Comparison of ENCODE assay signal across 21 mouse cellular contexts in genomic region chr2:20349268-20349667, GRCm38 (mm10).
DNase-seq lines count a peak whose midpoint lies in the region; ATAC-seq lines count a peak whose summit lies in the region.
"Had no signal": no experiment of that assay in that cellular context is flagged by ENCODE, and none has a peak within 500 bp of the region (broad histone marks: within the 10 kb centered on the region; RNA-seq: fewer than 3 reads in every experiment).

No protein-coding gene starts in this region.

- peak; percentile 10 for DNase-seq in forebrain, embryonic 14.5 days (ENCODE audit: low spot score)
- DNase-seq in forebrain, embryonic 10.5 days (ENCODE audit: extremely low spot score, low spot score) = no peak
- DNase-seq in kidney, adult 18-20 months = no peak
- peak; percentile 34 for DNase-seq in retina, embryonic 14.5 days (ENCODE audit: low spot score)
- no peak for DNase-seq in retina, postnatal 1 day
- DNase-seq in mesoderm, embryonic 11.5 days (ENCODE audit: low read depth, low spot score) = peak; percentile 73
- DNase-seq in layer of hippocampus, postnatal 10 days (ENCODE audit: low spot score in 2 of 2) = no peak
- DNase-seq: adrenal gland, postnatal 14 days; cerebellum, adult 2 months; cerebellum, postnatal 10 days; embryo, embryonic 11 days; forebrain, postnatal 0 days; gastrocnemius, adult 2 months; gastrocnemius, postnatal 25 days had no signal

- H3K4me1 ChIP-seq in forebrain, embryonic 14.5 days (ENCODE audit: control insufficient read depth, insufficient read depth, low read length) = no peaks in the 10 kb centered on the region
- peaks cover 6% of the 10 kb centered on the region for H3K4me1 ChIP-seq in forebrain, embryonic 10.5 days
- peaks cover 9% of the 10 kb centered on the region; the same call in 1 of the 2 replicates for H3K4me1 ChIP-seq in kidney, embryonic 16.5 days (ENCODE audit: insufficient read depth, low read length)
- H3K4me1 ChIP-seq: forebrain, embryonic 12.5 days; heart, embryonic 12.5 days had no signal

- no peak overlapping the region for H3K9ac ChIP-seq in forebrain, embryonic 14.5 days (ENCODE audit: low read length)
- H3K9ac ChIP-seq in kidney, embryonic 16.5 days (replicated peaks; ENCODE audit: low read length) = no peak overlapping the region
- H3K9ac ChIP-seq: embryonic facial prominence, embryonic 12.5 days; forebrain, embryonic 12.5 days; forebrain, postnatal 0 days; heart, embryonic 12.5 days; hindbrain, embryonic 14.5 days had no signal

- no peak overlapping the region for H3K27ac ChIP-seq in forebrain, embryonic 14.5 days (ENCODE audit: low read depth, low read length)
- no peak overlapping the region for H3K27ac ChIP-seq in forebrain, embryonic 10.5 days
- no peak overlapping the region for H3K27ac ChIP-seq in kidney, embryonic 16.5 days (ENCODE audit: low read length)
- H3K27ac ChIP-seq: embryonic facial prominence, embryonic 12.5 days; forebrain, embryonic 12.5 days; gastrocnemius, adult 2 months; hindbrain, embryonic 10.5 days; hindbrain, embryonic 14.5 days had no signal

- no peaks in the 10 kb centered on the region for H3K27me3 ChIP-seq in forebrain, embryonic 14.5 days (replicated peaks; ENCODE audit: control insufficient read depth, insufficient read depth, low read length)
- no peaks in the 10 kb centered on the region for H3K27me3 ChIP-seq in forebrain, embryonic 10.5 days (ENCODE audit: poor library complexity, severe bottlenecking)
- H3K27me3 ChIP-seq in kidney, embryonic 16.5 days (ENCODE audit: insufficient read depth, low read length) = no peaks in the 10 kb centered on the region
- H3K27me3 ChIP-seq: embryonic facial prominence, embryonic 12.5 days; forebrain, embryonic 12.5 days; heart, embryonic 12.5 days had no signal

- H3K9me3 ChIP-seq in forebrain, embryonic 14.5 days (replicated peaks; ENCODE audit: control insufficient read depth, low read length) = no peaks in the 10 kb centered on the region
- H3K9me3 ChIP-seq in forebrain, embryonic 10.5 days = no peaks in the 10 kb centered on the region
- no peaks in the 10 kb centered on the region for H3K9me3 ChIP-seq in kidney, embryonic 16.5 days (ENCODE audit: low read length)
- H3K9me3 ChIP-seq: embryonic facial prominence, embryonic 12.5 days; forebrain, embryonic 12.5 days; heart, embryonic 12.5 days; hindbrain, embryonic 10.5 days had no signal

- H3K36me3 ChIP-seq in forebrain, embryonic 14.5 days (ENCODE audit: control insufficient read depth, insufficient read depth, low read length) = no peaks in the 10 kb centered on the region
- H3K36me3 ChIP-seq in forebrain, embryonic 10.5 days (replicated peaks) = no peaks in the 10 kb centered on the region
- H3K36me3 ChIP-seq in kidney, embryonic 16.5 days (ENCODE audit: insufficient read depth, low read length) = no peaks in the 10 kb centered on the region
- H3K36me3 ChIP-seq: embryonic facial prominence, embryonic 12.5 days; forebrain, embryonic 12.5 days; heart, embryonic 12.5 days; hindbrain, embryonic 10.5 days had no signal

- H3K4me3 ChIP-seq in forebrain, embryonic 14.5 days (ENCODE audit: low read depth, low read length) = no peak overlapping the region
- H3K4me3 ChIP-seq in forebrain, embryonic 10.5 days = no peak overlapping the region
- no peak overlapping the region for H3K4me3 ChIP-seq in kidney, embryonic 16.5 days (ENCODE audit: low read length)
- H3K4me3 ChIP-seq: embryonic facial prominence, embryonic 12.5 days; forebrain, embryonic 12.5 days; gastrocnemius, adult 2 months; heart, embryonic 12.5 days; hindbrain, embryonic 10.5 days had no signal

- no peak for ATAC-seq in forebrain, embryonic 14.5 days
- ATAC-seq in kidney, embryonic 16.5 days (ENCODE audit: low FRiP score, low TSS enrichment) = peak; percentile 84
- ATAC-seq: activated CD4-positive, CD25-positive, alpha-beta regulatory T cell, adult 4 months; forebrain, postnatal 0 days had no signal

- 80% methylated on average over 5 of the region's 5 CpGs for WGBS in forebrain, embryonic 14.5 days
- WGBS in forebrain, embryonic 10.5 days = 84% methylated on average over 5 of the region's 5 CpGs
- 48% methylated on average over 5 of the region's 5 CpGs for WGBS in kidney, embryonic 16.5 days

- H3K4me2 ChIP-seq in forebrain, embryonic 14.5 days (ENCODE audit: low read length) = no peak overlapping the region
- no peak overlapping the region for H3K4me2 ChIP-seq in kidney, embryonic 16.5 days (replicated peaks; ENCODE audit: low read depth, low read length)
- H3K4me2 ChIP-seq: embryonic facial prominence, embryonic 12.5 days; forebrain, embryonic 12.5 days; heart, embryonic 12.5 days; hindbrain, embryonic 14.5 days had no signal

Comparison
In these comparisons a context has a peak if more than half of its experiments do, and no peak if none do; other contexts are left out.
1. DNase-seq: peak in forebrain, embryonic 14.5 days (single experiment), retina, embryonic 14.5 days (single experiment) and mesoderm, embryonic 11.5 days (single experiment); none in forebrain, embryonic 10.5 days (single experiment), kidney, adult 18-20 months (single experiment), retina, postnatal 1 day (single experiment) and layer of hippocampus, postnatal 10 days (0 of 2).